Mouse (Mus musculus) CD4-positive, CD25-positive, alpha-beta regulatory T cell, adult 2 months (primary cell): Measurements from ENCODE around the gene Sash1.

Source experiments
- DNase-seq: peaks from one replicate; pipeline ENCODE4 v3.0.0-alpha.2; 2012; ENCODE audit warnings: low read depth, low spot score

The Sash1 gene

GRCm38 (mm10) chr10:8902412-8902811 lies 16.5 kb upstream of the Sash1 start:
- DNase-seq: no peak

- DNase-seq: no peak
These were observed 13.1 kb upstream of the Sash1 start for GRCm38 (mm10) chr10:8898831-8899511.

- no peak for DNase-seq
These were observed 12.4 kb upstream of the Sash1 start for GRCm38 (mm10) chr10:8898099-8898777.

- no peak for DNase-seq
These were observed 9.2 kb upstream of the Sash1 start for GRCm38 (mm10) chr10:8894965-8895515.

GRCm38 (mm10) chr10:8890511-8890910 lies 4.6 kb upstream of the Sash1 start:
- no peak for DNase-seq

GRCm38 (mm10) chr10:8889341-8889740 lies 3.5 kb upstream of the Sash1 start:
- DNase-seq: no peak

- DNase-seq: no peak
These were observed 621 bp upstream of the Sash1 start for GRCm38 (mm10) chr10:8886528-8886854.

- no peak for DNase-seq
These were observed 669 bp downstream of the Sash1 start for GRCm38 (mm10) chr10:8885201-8885600.

GRCm38 (mm10) chr10:8884565-8884964 lies 1.3 kb downstream of the Sash1 start:
- no peak for DNase-seq

GRCm38 (mm10) chr10:8883686-8884085 lies 2.2 kb downstream of the Sash1 start:
- no peak for DNase-seq

GRCm38 (mm10) chr10:8881736-8882135 lies 4.1 kb downstream of the Sash1 start:
- no peak for DNase-seq

- no peak for DNase-seq
These were observed 4.8 kb downstream of the Sash1 start for GRCm38 (mm10) chr10:8880950-8881675.

GRCm38 (mm10) chr10:8878824-8879223 lies 7.0 kb downstream of the Sash1 start:
- no peak for DNase-seq

GRCm38 (mm10) chr10:8878381-8878780 lies 7.5 kb downstream of the Sash1 start:
- DNase-seq: no peak

GRCm38 (mm10) chr10:8873631-8874370 lies 12.1 kb downstream of the Sash1 start:
- no peak for DNase-seq

- no peak for DNase-seq
These were observed 13.1 kb downstream of the Sash1 start for GRCm38 (mm10) chr10:8872788-8873187.

GRCm38 (mm10) chr10:8871935-8872334 lies 13.9 kb downstream of the Sash1 start:
- DNase-seq: no peak

- no peak for DNase-seq
These were observed 15.5 kb downstream of the Sash1 start for GRCm38 (mm10) chr10:8870368-8870767.

- no peak for DNase-seq
These were observed 19.7 kb downstream of the Sash1 start for GRCm38 (mm10) chr10:8866062-8866642.

- DNase-seq: peak; percentile 9
These were observed 25.2 kb downstream of the Sash1 start for GRCm38 (mm10) chr10:8860655-8861054.

- no peak for DNase-seq
These were observed 27.2 kb downstream of the Sash1 start for GRCm38 (mm10) chr10:8858718-8859117.
